Mouse (Mus musculus) myocyte (in vitro differentiated cells): ENCODE measurements around the gene Clasp1. TPM values are rescaled to one million over a fixed set of nuclear protein-coding genes. Genes with fewer than 3 reads are reported as not detected.

ENCODE experiments used
- H3K27me3 ChIP-seq: one replicate; pipeline ENCODE4 v1.6.1; 2011; ENCODE audit not compliant: control insufficient read depth, insufficient read depth, insufficient read length
- H3K36me3 ChIP-seq: one replicate; pipeline ENCODE4 v1.6.1; 2011; ENCODE audit not compliant: control insufficient read depth, insufficient read depth
- H3K4me2 ChIP-seq: one replicate; pipeline ENCODE4 v1.6.1; 2011; ENCODE audit warnings: low read depth, control low read depth
- H3K4me3 ChIP-seq: one replicate; pipeline ENCODE4 v1.5.1; 2011; ENCODE audit warnings: mild to moderate bottlenecking, control low read depth, moderate library complexity
- H3K79me2 ChIP-seq: one replicate; pipeline ENCODE4 v1.6.1; 2011; ENCODE audit not compliant: control insufficient read depth, insufficient read depth
- H3ac ChIP-seq: one replicate; pipeline ENCODE4 v1.6.1; 2011; ENCODE audit not compliant: control insufficient read depth, insufficient read length
- CEBPB ChIP-seq: IDR thresholded peaks from 2 replicates; pipeline ENCODE4 v1.6.1; 2011; ENCODE audit warnings: mild to moderate bottlenecking, moderate library complexity; ENCODE audit not compliant: poor library complexity, insufficient read depth, severe bottlenecking
- E2F4 ChIP-seq: IDR thresholded peaks from one replicate; pipeline ENCODE4 v1.6.1; 2011; ENCODE audit warnings: mild to moderate bottlenecking, control low read depth, moderate library complexity; ENCODE audit not compliant: insufficient read depth
- MAX ChIP-seq: IDR thresholded peaks from one replicate; pipeline ENCODE4 v1.6.1; 2011; ENCODE audit warnings: low read depth, mild to moderate bottlenecking, control low read depth
- MYOD1 ChIP-seq, 3 experiments: IDR thresholded peaks; one replicate each; pipeline ENCODE4 v1.6.1; 2011; ENCODE audit warnings: control low read depth in 2 of 3, low read depth in 2 of 3, mild to moderate bottlenecking in 2 of 3, moderate library complexity in 1 of 3; ENCODE audit not compliant: insufficient read length in 2 of 3, control insufficient read depth in 1 of 3
- MYOG ChIP-seq, 3 experiments: IDR thresholded peaks; one replicate each; pipeline ENCODE4 v1.6.1; 2011; ENCODE audit warnings: control low read depth in 2 of 3, low read depth in 2 of 3, mild to moderate bottlenecking in 2 of 3; ENCODE audit not compliant: insufficient read length in 2 of 3, control insufficient read depth in 1 of 3, insufficient read depth in 1 of 3
- POLR2A ChIP-seq: IDR thresholded peaks from one replicate; pipeline ENCODE4 v1.6.1; 2011; ENCODE audit warnings: low read depth, mild to moderate bottlenecking, control low read depth, moderate library complexity; ENCODE audit not compliant: insufficient read length
- POLR2AphosphoS2 ChIP-seq: IDR thresholded peaks from one replicate; pipeline ENCODE4 v1.6.1; 2011; ENCODE audit warnings: low read depth, control low read depth; ENCODE audit not compliant: insufficient read length
- REST ChIP-seq: IDR thresholded peaks from one replicate; pipeline ENCODE4 v1.6.1; 2011; ENCODE audit warnings: mild to moderate bottlenecking, control low read depth, moderate library complexity; ENCODE audit not compliant: insufficient read depth, insufficient read length
- SRF ChIP-seq: IDR thresholded peaks from one replicate; pipeline ENCODE4 v1.6.1; 2011; ENCODE audit warnings: low read depth; ENCODE audit not compliant: control insufficient read depth, insufficient read length
- TCF12 ChIP-seq: IDR thresholded peaks from one replicate; pipeline ENCODE4 v1.6.1; 2011; ENCODE audit warnings: mild to moderate bottlenecking, control low read depth; ENCODE audit not compliant: poor library complexity, insufficient read depth, severe bottlenecking
- TCF3 ChIP-seq: IDR thresholded peaks from one replicate; pipeline ENCODE4 v1.6.1; 2011; ENCODE audit warnings: low read depth, control low read depth; ENCODE audit not compliant: insufficient read length
- USF1 ChIP-seq: IDR thresholded peaks from one replicate; pipeline ENCODE4 v1.6.1; 2011; ENCODE audit warnings: low read depth, mild to moderate bottlenecking, control low read depth, moderate library complexity
- polyA plus RNA-seq: library from polyadenylated mRNA; unstranded; fragments of >200 nt; fragmentation: generic; extraction: Trizol; gene quantifications from one replicate; pipeline ENCODE4 v1.2.1, GENCODE M21; 2012; ENCODE audit warnings: missing spikeins

Gene Clasp1
- polyA plus RNA-seq, 1 experiment, result 31.1 TPM

GRCm38 (mm10) chr1:118437856-118438255 is 49.0 kb downstream of the Clasp1 start:
- Histone ChIP-seq H3K27me3 (no peaks in the 10 kb centered on the region), H3K36me3 (peaks cover 7% of the 10 kb centered on the region), H3K79me2 (peaks cover 86% of the 10 kb centered on the region), H3ac (no peak overlapping the region), H3K4me3 (no peak overlapping the region), H3K4me2 (no peak overlapping the region)
- TF ChIP-seq MAX (no peak), E2F4 (no peak), TCF12 (no peak), CEBPB (no peak), POLR2A (no peak), MYOG (IDR thresholded peaks at IDR 0.05; ENCODE audit: control insufficient read depth in 1 of 3, insufficient read depth in 1 of 3, insufficient read length in 2 of 3, low read depth in 2 of 3) (no peak), MYOD1 (IDR thresholded peaks at IDR 0.05; ENCODE audit: control insufficient read depth in 1 of 3, insufficient read length in 2 of 3, low read depth in 2 of 3) (no peak), USF1 (no peak), TCF3 (no peak), REST (no peak), POLR2AphosphoS2 (no peak), SRF (no peak)

DNA sequence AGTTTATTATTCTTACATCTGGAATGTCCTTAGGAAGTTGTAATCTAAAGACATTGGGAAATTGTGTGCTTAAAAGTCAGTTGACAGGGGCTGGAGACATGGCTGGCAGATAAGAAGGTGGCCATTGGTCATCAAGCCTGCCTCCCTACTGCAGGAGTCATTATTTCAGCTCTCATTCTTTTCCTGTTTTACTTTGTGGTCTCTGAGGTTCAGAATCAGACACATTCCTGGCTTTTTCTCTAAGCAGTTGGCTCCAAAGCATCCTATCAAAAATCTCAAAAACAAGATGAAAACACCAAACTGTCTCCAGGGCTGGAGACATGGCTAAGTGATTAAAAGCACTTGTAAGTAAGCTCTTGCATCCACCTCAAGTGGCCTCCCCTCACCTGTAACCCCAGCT is 49.5 kb downstream of the Clasp1 start:
- no peak for TF ChIP-seq USF1
- TF ChIP-seq MAX, result no peak
- no peak for TF ChIP-seq MYOD1 (IDR thresholded peaks at IDR 0.05; ENCODE audit: control insufficient read depth in 1 of 3, insufficient read length in 2 of 3, low read depth in 2 of 3)
- no peak for TF ChIP-seq TCF12
- TF ChIP-seq TCF3, result no peak
- no peak for TF ChIP-seq REST
- Histone ChIP-seq H3K27me3 (no peaks in the 10 kb centered on the region), H3ac (no peak overlapping the region), H3K79me2 (peaks cover 86% of the 10 kb centered on the region), H3K4me2 (no peak overlapping the region), H3K36me3 (peaks cover 3% of the 10 kb centered on the region), H3K4me3 (no peak overlapping the region)

GRCm38 (mm10) chr1:118440547-118440946 is 51.7 kb downstream of the Clasp1 start:
- no peak overlapping the region for H3ac ChIP-seq
- no peak overlapping the region for H3K4me2 ChIP-seq
- H3K36me3 ChIP-seq, result no peaks in the 10 kb centered on the region
- H3K79me2 ChIP-seq, result peaks cover 76% of the 10 kb centered on the region
- TF ChIP-seq MAX (no peak), SRF (no peak), TCF3 (no peak), CEBPB (no peak), MYOG (IDR thresholded peaks at IDR 0.05; ENCODE audit: control insufficient read depth in 1 of 3, insufficient read depth in 1 of 3, insufficient read length in 2 of 3, low read depth in 2 of 3) (no peak), POLR2AphosphoS2 (no peak), E2F4 (no peak)
- no peaks in the 10 kb centered on the region for H3K27me3 ChIP-seq
- H3K4me3 ChIP-seq, result no peak overlapping the region

- H3K36me3 ChIP-seq, result no peaks in the 10 kb centered on the region
- H3K4me2 ChIP-seq, result peak overlapping the region; percentile 36
- H3K4me3 ChIP-seq, result no peak overlapping the region
- H3K27me3 ChIP-seq, result no peaks in the 10 kb centered on the region
- no peak for TF ChIP-seq E2F4
- peak in 2 of 3 experiments; percentile 72 to 92 for TF ChIP-seq MYOG (IDR thresholded peaks at IDR 0.05; ENCODE audit: control insufficient read depth in 1 of 3, insufficient read depth in 1 of 3, insufficient read length in 2 of 3, low read depth in 2 of 3)
- no peak for TF ChIP-seq REST
- no peak for TF ChIP-seq CEBPB
- TF ChIP-seq MYOD1 (IDR thresholded peaks at IDR 0.05; ENCODE audit: control insufficient read depth in 1 of 3, insufficient read length in 2 of 3, low read depth in 2 of 3), result peak in 2 of 3 experiments; percentile 69 to 78
- no peak for TF ChIP-seq USF1
- no peak for TF ChIP-seq POLR2AphosphoS2
- no peak for TF ChIP-seq TCF12
- no peak overlapping the region for H3ac ChIP-seq
- peaks cover 82% of the 10 kb centered on the region for H3K79me2 ChIP-seq
Measured at GRCm38 (mm10) chr1:118444420-118444819, 55.6 kb downstream of the Clasp1 start.

DNA sequence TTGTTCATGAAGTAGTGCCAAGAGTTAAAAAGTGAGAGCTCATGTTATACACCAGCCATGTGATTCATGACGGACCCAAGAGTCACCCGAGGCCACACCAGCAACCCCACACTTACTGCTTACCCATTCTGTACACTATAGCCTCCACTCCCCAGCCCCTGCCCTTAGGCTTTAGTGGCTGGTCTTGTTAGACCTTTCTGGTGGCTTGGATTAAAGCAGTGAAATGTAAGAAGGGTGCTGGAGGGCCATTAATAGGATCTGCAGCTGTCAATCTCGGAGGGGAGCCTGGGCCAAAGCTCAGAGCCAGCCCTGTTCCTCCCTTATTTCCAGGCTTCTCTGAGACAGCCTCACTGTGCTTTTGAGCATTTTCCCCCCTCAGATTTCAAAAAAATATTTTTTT is 56.1 kb downstream of the Clasp1 start:
- no peak overlapping the region for H3K4me3 ChIP-seq
- TF ChIP-seq MYOG (IDR thresholded peaks at IDR 0.05; ENCODE audit: control insufficient read depth in 1 of 3, insufficient read depth in 1 of 3, insufficient read length in 2 of 3, low read depth in 2 of 3), result peak in 2 of 3 experiments; percentile 48 to 74
- TF ChIP-seq POLR2A, result no peak
- TF ChIP-seq MYOD1 (IDR thresholded peaks at IDR 0.05; ENCODE audit: control insufficient read depth in 1 of 3, insufficient read length in 2 of 3, low read depth in 2 of 3), result peak in 2 of 3 experiments; percentile 15 to 58
- TF ChIP-seq TCF12, result peak; percentile 41
- no peak for TF ChIP-seq CEBPB

More for the DNA sequence above, 56.1 kb downstream of the Clasp1 start:
- H3ac ChIP-seq, result no peak overlapping the region
- H3K27me3 ChIP-seq, result no peaks in the 10 kb centered on the region
- H3K79me2 ChIP-seq, result peaks cover 82% of the 10 kb centered on the region
- peak overlapping the region; percentile 36 for H3K4me2 ChIP-seq
- no peaks in the 10 kb centered on the region for H3K36me3 ChIP-seq
